Mouse (Mus musculus) hindbrain, embryonic 11.5 days (tissue): ENCODE measurements around the gene Tmed4. TPM values are rescaled to one million over a fixed set of nuclear protein-coding genes. Genes with fewer than 3 reads are reported as not detected.
A peak's percentile ranks its signal among the peaks of the same experiment; 100 is the strongest.

Experiments
- ATAC-seq: fragments of 200-750 bp; cut with Nextera tagmentation; 2 replicates; pipeline ENCODE4 v1.8.0; 2017; ENCODE audit warnings: mild to moderate bottlenecking, moderate TSS enrichment, moderate library complexity; ENCODE audit not compliant: low FRiP score
- DNase-seq: peaks from one replicate; pipeline ENCODE4 v3.0.0-alpha.2; 2015; ENCODE audit warnings: low spot score
- H3K27ac ChIP-seq: fragments of 300-500 bp; sonication (generic); 2 replicates; pipeline ENCODE4 v1.5.1; 2014; ENCODE audit warnings: mild to moderate bottlenecking, low read depth, low read length
- H3K27me3 ChIP-seq: fragments of 300-500 bp; sonication (generic); 2 replicates; pipeline ENCODE4 v1.6.1; 2014; ENCODE audit warnings: mild to moderate bottlenecking, low read length, moderate library complexity, mixed read lengths; ENCODE audit not compliant: control insufficient read depth, insufficient read depth
- H3K36me3 ChIP-seq: fragments of 300-500 bp; sonication (generic); 2 replicates; pipeline ENCODE4 v1.6.1; 2014; ENCODE audit warnings: mild to moderate bottlenecking, low read length, moderate library complexity, mixed read lengths; ENCODE audit not compliant: control insufficient read depth, insufficient read depth
- H3K4me1 ChIP-seq: fragments of 300-500 bp; sonication (generic); replicated peaks from 2 replicates; pipeline ENCODE4 v1.6.1; 2014; ENCODE audit warnings: low read length, mixed read lengths; ENCODE audit not compliant: control insufficient read depth, insufficient read depth
- H3K4me2 ChIP-seq: fragments of 300-500 bp; sonication (generic); replicated peaks from 2 replicates; pipeline ENCODE4 v1.6.1; 2014; ENCODE audit warnings: mild to moderate bottlenecking, low read depth, low read length
- H3K4me3 ChIP-seq: fragments of 300-500 bp; sonication (generic); 2 replicates; pipeline ENCODE4 v1.5.1; 2014; ENCODE audit warnings: low read depth, low read length
- H3K9ac ChIP-seq: fragments of 300-500 bp; sonication (generic); 2 replicates; pipeline ENCODE4 v1.6.1; 2014; ENCODE audit warnings: low read depth, low read length
- H3K9me3 ChIP-seq: fragments of 300-500 bp; sonication (generic); 2 replicates; pipeline ENCODE4 v1.6.1; 2016; ENCODE audit warnings: low read length; ENCODE audit not compliant: control insufficient read depth
- WGBS: fragments of 180-500 bp; shearing (Covaris S2); extraction: QIAGEN DNeasy Blood & Tissue Kit; methylation state at CpG from one replicate; pipeline ENCODE4 v1.1.7; 2014; 5-methylcytosine and 5-hydroxymethylcytosine counted together
- polyA plus RNA-seq: library from polyadenylated mRNA; unstranded; fragments of >200 nt; fragmentation: Nextera tagmentation; extraction: Ambion mirVana; gene quantifications from 2 replicates; pipeline ENCODE4 v1.2.1, GENCODE M21; 2014

Gene Tmed4
- polyA plus RNA-seq, 1 experiment from 2014 or later, result 166 TPM

GRCm38 (mm10) chr11:6305943-6306430, 31.3 kb upstream of the Tmed4 start:
- Histone ChIP-seq H3K27ac (no peak overlapping the region), H3K4me1 (no peaks in the 10 kb centered on the region), H3K4me3 (no peak overlapping the region), H3K9ac (no peak overlapping the region), H3K4me2 (no peak overlapping the region), H3K36me3 (0 out of 2 replicates have a peak, but pooled peaks cover 4% of the 10 kb centered on the region), H3K27me3 (no peaks in the 10 kb centered on the region), H3K9me3 (no peaks in the 10 kb centered on the region)
- WGBS, result 94% methylated on average over 1 of the region's 1 CpGs
- ATAC-seq (no peak), DNase-seq (no peak)

GRCm38 (mm10) chr11:6302793-6303192, 28.1 kb upstream of the Tmed4 start:
- Histone ChIP-seq H3K4me3 (no peak overlapping the region), H3K27ac (no peak overlapping the region), H3K9me3 (no peaks in the 10 kb centered on the region), H3K4me1 (no peaks in the 10 kb centered on the region), H3K9ac (no peak overlapping the region), H3K27me3 (no peaks in the 10 kb centered on the region), H3K36me3 (0 out of 2 replicates have a peak, but pooled peaks cover 2% of the 10 kb centered on the region), H3K4me2 (no peak overlapping the region)
- ATAC-seq (no peak), DNase-seq (no peak)
- WGBS, result 91% methylated on average over 2 of the region's 2 CpGs

DNA sequence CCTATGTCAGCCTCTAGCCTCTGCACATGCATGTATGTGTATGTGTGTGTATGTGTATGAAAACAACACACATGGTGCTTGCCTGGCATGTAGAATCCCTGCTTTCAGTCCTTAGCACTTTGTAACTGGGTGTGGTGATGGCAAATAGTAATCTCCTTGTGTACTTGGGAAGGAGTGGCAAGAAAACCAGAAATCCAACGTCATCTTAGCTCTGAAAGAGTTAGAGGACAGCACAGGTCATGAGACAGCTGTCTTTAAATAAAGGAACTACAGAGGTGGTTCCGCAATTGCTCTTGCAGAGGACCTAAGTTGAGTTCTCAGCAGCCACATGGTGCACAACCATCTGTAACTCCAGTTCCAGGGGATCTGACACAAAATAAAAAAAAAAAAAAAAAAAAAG, 24.8 kb upstream of the Tmed4 start:
- H3K36me3 ChIP-seq, result no peaks in the 10 kb centered on the region
- H3K27ac ChIP-seq, result no peak overlapping the region
- H3K9me3 ChIP-seq, result no peaks in the 10 kb centered on the region
- H3K4me3 ChIP-seq, result no peak overlapping the region
- DNase-seq, result no peak
- no peak overlapping the region for H3K9ac ChIP-seq
- WGBS, result 82% methylated on average over 2 of the region's 2 CpGs
- ATAC-seq, result no peak
- no peaks in the 10 kb centered on the region for H3K4me1 ChIP-seq
- no peak overlapping the region for H3K4me2 ChIP-seq
- H3K27me3 ChIP-seq, result no peaks in the 10 kb centered on the region

DNA sequence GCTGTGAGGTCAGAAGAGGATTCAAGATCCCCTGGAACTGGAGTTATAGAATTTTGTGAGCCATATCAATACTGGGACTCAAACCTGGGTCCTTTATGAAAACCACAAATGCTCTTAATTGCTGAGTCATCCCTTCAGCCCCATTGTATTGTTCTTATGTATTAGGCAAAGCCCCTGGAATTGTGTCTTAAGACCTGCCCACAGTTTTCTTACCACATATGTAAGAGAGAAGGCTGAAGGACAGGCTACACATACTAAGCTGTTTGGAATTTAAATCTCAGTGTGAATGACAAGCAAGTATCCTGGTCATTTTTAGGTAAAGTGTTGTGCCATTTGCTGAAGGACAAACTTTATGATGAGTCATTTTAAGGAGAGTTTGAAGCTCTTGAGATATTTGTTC, 21.4 kb upstream of the Tmed4 start:
- Histone ChIP-seq H3K4me2 (no peak overlapping the region), H3K9me3 (no peaks in the 10 kb centered on the region), H3K36me3 (no peaks in the 10 kb centered on the region), H3K9ac (no peak overlapping the region), H3K27ac (no peak overlapping the region), H3K4me1 (no peaks in the 10 kb centered on the region), H3K27me3 (no peaks in the 10 kb centered on the region), H3K4me3 (no peak overlapping the region)
- DNase-seq (no peak), ATAC-seq (no peak)

- WGBS, result 97% methylated on average over 4 of the region's 4 CpGs
- Histone ChIP-seq H3K4me2 (no peak overlapping the region), H3K4me3 (no peak overlapping the region), H3K4me1 (no peaks in the 10 kb centered on the region), H3K27ac (no peak overlapping the region), H3K36me3 (no peaks in the 10 kb centered on the region), H3K27me3 (no peaks in the 10 kb centered on the region), H3K9me3 (no peaks in the 10 kb centered on the region), H3K9ac (no peak overlapping the region)
- ATAC-seq, result no peak
- DNase-seq, result no peak
Observed at GRCm38 (mm10) chr11:6294632-6295031, 20.0 kb upstream of the Tmed4 start.

DNA sequence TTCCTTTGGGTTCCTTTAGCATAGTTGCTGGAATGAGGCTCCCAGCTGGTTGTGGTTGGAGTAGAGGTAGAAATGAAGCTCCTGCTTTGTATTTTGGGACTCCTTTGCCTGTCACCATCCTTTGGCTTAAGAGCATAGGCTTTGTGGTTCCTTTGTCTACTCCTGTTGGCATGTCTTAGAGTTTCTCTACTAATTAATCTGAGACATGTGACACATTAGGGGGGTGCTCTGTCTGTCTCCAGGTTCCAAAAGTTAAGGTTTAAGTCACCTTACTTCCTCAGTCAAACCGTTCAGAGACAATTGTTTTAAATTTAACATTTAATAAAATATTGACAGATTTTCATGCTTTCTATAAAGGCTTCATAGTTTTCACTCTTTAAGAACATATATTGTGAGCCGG, 18.9 kb upstream of the Tmed4 start:
- no peak overlapping the region for H3K27ac ChIP-seq
- no peaks in the 10 kb centered on the region for H3K4me1 ChIP-seq
- H3K4me3 ChIP-seq, result no peak overlapping the region
- ATAC-seq, result no peak
- no peak overlapping the region for H3K4me2 ChIP-seq
- no peak overlapping the region for H3K9ac ChIP-seq
- 92% methylated on average over 2 of the region's 2 CpGs for WGBS
- no peak for DNase-seq
- H3K36me3 ChIP-seq, result no peaks in the 10 kb centered on the region
- no peaks in the 10 kb centered on the region for H3K9me3 ChIP-seq
- H3K27me3 ChIP-seq, result no peaks in the 10 kb centered on the region

GRCm38 (mm10) chr11:6292988-6293349, 18.3 kb upstream of the Tmed4 start:
- H3K9ac ChIP-seq, result no peak overlapping the region

DNA sequence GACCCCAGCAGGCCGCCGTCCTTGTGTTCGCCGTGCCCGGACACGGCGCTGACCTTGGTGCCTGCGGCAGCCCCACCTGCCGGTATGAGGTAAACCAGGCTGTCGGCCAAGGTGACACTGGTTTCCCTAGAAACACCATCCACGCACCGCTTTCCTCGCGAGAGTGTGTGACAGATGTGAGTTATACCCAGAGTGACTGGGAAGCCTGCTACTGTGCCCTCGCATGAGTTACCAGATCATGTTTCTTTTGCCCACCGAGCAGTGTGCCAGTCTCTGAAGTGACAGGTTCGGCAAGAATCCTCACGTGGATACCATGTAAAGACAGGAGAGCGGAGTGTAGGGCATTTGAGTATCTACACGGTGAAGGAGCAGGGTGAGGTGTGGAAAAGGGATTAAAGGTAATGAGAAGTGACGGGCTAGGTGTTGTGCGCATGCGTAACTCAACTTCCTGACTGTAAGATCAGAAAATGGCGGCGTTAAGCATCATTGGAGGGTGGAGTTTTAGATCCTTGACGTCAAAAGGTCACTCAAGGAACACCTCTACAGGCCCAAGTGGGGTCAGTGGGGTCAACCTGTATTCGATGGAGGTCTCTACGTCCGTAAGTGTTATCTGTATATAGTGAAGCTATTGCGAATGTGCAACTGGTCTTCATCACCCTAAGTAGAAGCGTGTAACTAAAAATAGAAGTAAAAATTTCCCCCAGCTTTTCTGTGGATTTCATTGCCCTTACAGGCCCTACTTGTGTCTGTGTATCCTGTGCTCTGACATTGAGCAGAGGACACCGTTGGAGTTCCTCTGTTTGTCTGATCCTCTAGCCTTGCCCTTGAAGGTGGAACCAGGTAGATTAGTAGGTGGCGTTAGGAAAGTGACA, 17.7 kb upstream of the Tmed4 start:
- ATAC-seq, result no peak
- peak overlapping the region; percentile 76 for H3K4me2 ChIP-seq
- H3K36me3 ChIP-seq, result no peaks in the 10 kb centered on the region
- H3K4me3 ChIP-seq, result peak overlapping the region; percentile 83
- peak; percentile 75 for DNase-seq
- H3K9me3 ChIP-seq, result no peaks in the 10 kb centered on the region
- peak overlapping the region; percentile 64 for H3K27ac ChIP-seq
- H3K27me3 ChIP-seq, result no peaks in the 10 kb centered on the region
- peak overlapping the region; percentile 61 for H3K9ac ChIP-seq
- WGBS, result 19% methylated on average over 33 of the region's 33 CpGs
- H3K4me1 ChIP-seq, result no peaks in the 10 kb centered on the region

More at GRCm38 (mm10) chr11:6292988-6293349, 18.3 kb upstream of the Tmed4 start:
- Histone ChIP-seq H3K4me2 (no peak overlapping the region), H3K36me3 (no peaks in the 10 kb centered on the region), H3K27ac (no peak overlapping the region), H3K4me1 (no peaks in the 10 kb centered on the region), H3K4me3 (no peak overlapping the region; the same call in 1 of the 2 replicates), H3K27me3 (no peaks in the 10 kb centered on the region), H3K9me3 (no peaks in the 10 kb centered on the region)
- no peak for DNase-seq
- 98% methylated on average over 4 of the region's 4 CpGs for WGBS
- ATAC-seq, result no peak
